Mouse (Mus musculus) neural tube, embryonic 14.5 days (tissue): ENCODE data around the gene St8sia1. TPM values are rescaled to one million over a fixed set of nuclear protein-coding genes. Genes with fewer than 3 reads are reported as not detected.

Experiments used
- ATAC-seq: fragments of 200-750 bp; cut with Nextera tagmentation; 2 replicates; pipeline ENCODE4 v1.8.0; 2017; ENCODE audit warnings: low read depth, mild to moderate bottlenecking, moderate TSS enrichment, moderate library complexity
- H3K27ac ChIP-seq: fragments of 300-500 bp; sonication (generic); 2 replicates; pipeline ENCODE4 v1.5.1; 2014; ENCODE audit warnings: low read depth, mild to moderate bottlenecking, control low read depth, low read length, moderate library complexity, mixed read lengths
- H3K27me3 ChIP-seq: fragments of 300-500 bp; sonication (generic); 2 replicates; pipeline ENCODE4 v1.6.1; 2014; ENCODE audit warnings: low read length; ENCODE audit not compliant: control insufficient read depth, insufficient read depth
- H3K36me3 ChIP-seq: fragments of 300-500 bp; sonication (generic); 2 replicates; pipeline ENCODE4 v1.6.1; 2014; ENCODE audit warnings: low read length, mixed read lengths; ENCODE audit not compliant: control insufficient read depth, insufficient read depth
- H3K4me1 ChIP-seq: fragments of 300-500 bp; sonication (generic); 2 replicates; pipeline ENCODE4 v1.6.1; 2014; ENCODE audit warnings: low read length; ENCODE audit not compliant: control insufficient read depth, insufficient read depth
- H3K4me2 ChIP-seq: fragments of 300-500 bp; sonication (generic); 2 replicates; pipeline ENCODE4 v1.6.1; 2014; ENCODE audit warnings: mild to moderate bottlenecking, low read depth, low read length, control low read depth
- H3K4me3 ChIP-seq: fragments of 300-500 bp; sonication (generic); 2 replicates; pipeline ENCODE4 v1.5.1; 2014; ENCODE audit warnings: low read depth, low read length, control low read depth, mixed read lengths
- H3K9ac ChIP-seq: fragments of 300-500 bp; sonication (generic); replicated peaks from 2 replicates; pipeline ENCODE4 v1.6.1; 2014; ENCODE audit warnings: low read depth, mild to moderate bottlenecking, control low read depth, low read length, mixed read lengths
- H3K9me3 ChIP-seq: fragments of 300-500 bp; sonication (generic); 2 replicates; pipeline ENCODE4 v1.6.1; 2016; ENCODE audit warnings: low read length; ENCODE audit not compliant: control insufficient read depth
- WGBS: fragments of 180-500 bp; shearing (Covaris S2); extraction: QIAGEN DNeasy Blood & Tissue Kit; methylation state at CpG from one replicate; pipeline ENCODE4 v1.1.7; 2014; 5-methylcytosine and 5-hydroxymethylcytosine counted together
- polyA plus RNA-seq: library from polyadenylated mRNA; unstranded; fragments of >200 nt; fragmentation: Nextera tagmentation; extraction: Ambion mirVana; gene quantifications from 2 replicates; pipeline ENCODE4 v1.2.1, GENCODE M21; 2014

The St8sia1 gene
- polyA plus RNA-seq, 1 experiment from 2014 or later, result 8.2 TPM

DNA sequence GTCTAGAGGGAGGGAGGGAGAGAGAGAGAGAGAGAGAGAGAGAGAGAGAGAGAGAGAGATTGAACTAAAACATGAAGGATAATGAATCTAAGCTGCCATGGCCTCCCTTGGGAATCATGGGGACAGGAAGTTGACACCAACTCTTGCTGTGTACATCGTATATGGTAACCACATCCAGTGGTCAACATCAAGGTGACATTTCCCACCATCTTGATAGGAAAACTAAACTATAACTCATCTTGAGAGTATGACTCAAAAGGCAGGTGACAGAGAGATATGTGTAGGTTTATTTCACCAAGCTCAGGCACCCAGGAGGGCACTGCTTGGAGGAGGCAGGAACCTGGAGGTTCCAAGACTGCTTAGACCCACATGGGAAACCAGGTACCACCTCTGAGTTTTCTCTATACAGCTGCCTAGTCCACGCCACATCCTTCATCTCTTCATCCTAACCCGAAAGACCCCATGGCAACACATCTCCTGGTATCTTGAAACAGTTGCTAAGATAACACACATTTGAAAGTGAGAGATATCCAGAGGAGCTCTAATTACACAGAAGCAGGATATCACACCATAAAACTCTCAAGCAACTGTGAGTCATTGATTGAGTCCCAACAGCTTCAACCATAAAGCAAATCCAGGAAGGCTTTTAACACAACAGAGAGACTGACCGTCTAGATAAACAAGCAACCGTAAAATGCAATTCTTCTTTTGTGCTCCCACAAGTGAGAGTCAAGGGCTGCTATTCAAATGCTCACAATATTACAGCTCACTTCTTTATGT, 141.1 kb downstream of the St8sia1 start:
- Histone ChIP-seq H3K4me2 (no peak overlapping the region), H3K36me3 (0 out of 2 replicates have a peak, but pooled peaks cover 3% of the 10 kb centered on the region), H3K4me3 (no peak overlapping the region), H3K27ac (no peak overlapping the region), H3K9me3 (no peaks in the 10 kb centered on the region), H3K27me3 (no peaks in the 10 kb centered on the region), H3K4me1 (no peaks in the 10 kb centered on the region), H3K9ac (no peak overlapping the region)
- ATAC-seq, result no peak
- WGBS, result 49% methylated on average over 5 of the region's 5 CpGs

DNA sequence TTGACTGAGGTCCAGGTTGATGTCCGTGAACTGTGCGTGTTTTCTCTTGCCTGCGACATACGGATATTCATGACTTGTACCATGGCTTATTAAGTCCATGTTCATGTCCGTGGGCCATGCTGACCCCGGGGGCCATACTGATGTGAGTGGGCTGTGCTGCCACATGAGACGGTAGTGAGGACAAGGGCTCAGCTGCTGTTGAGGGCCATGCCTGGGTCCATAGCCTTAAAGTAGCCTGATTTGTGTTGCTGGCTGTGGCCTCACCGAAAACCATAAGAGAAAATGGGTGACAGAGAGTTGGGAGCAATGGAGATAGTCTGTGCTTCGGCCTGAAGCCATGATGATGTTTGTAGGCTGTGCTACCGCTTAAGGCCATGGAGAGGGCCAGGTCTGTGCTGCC, 145.9 kb downstream of the St8sia1 start:
- Histone ChIP-seq H3K4me3 (no peak overlapping the region), H3K27me3 (no peaks in the 10 kb centered on the region), H3K9ac (no peak overlapping the region), H3K4me2 (no peak overlapping the region), H3K4me1 (no peaks in the 10 kb centered on the region), H3K9me3 (no peaks in the 10 kb centered on the region), H3K36me3 (no peaks in the 10 kb centered on the region), H3K27ac (no peak overlapping the region)
- no peak for ATAC-seq
- 97% methylated on average over 10 of the region's 10 CpGs for WGBS

DNA sequence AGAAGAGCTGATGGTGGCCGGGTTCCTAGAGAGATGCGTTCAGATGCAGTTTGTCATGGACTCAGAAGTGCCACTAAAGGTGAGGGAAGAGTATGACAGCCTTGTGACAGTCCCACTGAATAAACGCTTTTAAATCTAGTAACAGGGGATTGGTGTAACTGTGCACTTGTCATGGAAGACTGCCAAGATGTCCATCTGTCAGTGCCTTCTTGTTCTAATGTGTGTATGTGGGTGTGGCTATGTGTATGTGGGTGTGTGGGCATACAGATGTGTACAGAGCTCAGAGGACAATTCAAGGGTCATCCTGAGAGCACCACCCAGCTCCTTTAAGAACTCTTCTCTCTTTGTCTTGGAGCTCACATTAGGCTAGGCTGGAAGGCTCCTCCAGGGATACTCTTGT, 148.7 kb downstream of the St8sia1 start:
- H3K4me3 ChIP-seq, result no peak overlapping the region
- H3K9ac ChIP-seq, result no peak overlapping the region
- WGBS, result 76% methylated on average over 3 of the region's 3 CpGs
- no peak overlapping the region for H3K27ac ChIP-seq
- H3K4me1 ChIP-seq, result no peaks in the 10 kb centered on the region
- no peak overlapping the region for H3K4me2 ChIP-seq
- no peaks in the 10 kb centered on the region for H3K36me3 ChIP-seq
- no peaks in the 10 kb centered on the region for H3K9me3 ChIP-seq
- peak; percentile 18; the same call in 1 of the 2 replicates for ATAC-seq
- no peaks in the 10 kb centered on the region for H3K27me3 ChIP-seq

DNA sequence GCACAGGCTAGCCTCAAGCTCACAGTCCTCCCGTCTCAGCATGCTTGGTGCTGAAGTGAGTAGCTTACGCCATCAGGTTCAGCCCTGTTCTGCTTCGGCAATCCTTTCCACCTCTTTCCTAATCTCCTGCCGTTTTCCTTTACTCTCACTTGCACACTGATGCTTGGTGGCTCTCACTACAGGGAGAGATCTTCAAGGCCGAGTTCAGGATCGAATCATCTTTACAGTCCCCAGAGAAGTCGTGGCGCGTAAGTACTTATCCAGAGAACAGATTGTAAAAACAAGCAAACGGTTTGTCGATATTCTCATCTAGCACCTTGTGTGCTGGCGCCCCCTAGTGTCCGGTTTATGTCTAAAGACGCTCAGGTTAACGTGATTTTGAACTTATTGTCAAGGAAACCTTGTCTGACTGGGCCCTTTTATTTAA, 149.7 kb downstream of the St8sia1 start:
- Histone ChIP-seq H3K4me2 (peak overlapping the region; percentile 42), H3K9me3 (no peaks in the 10 kb centered on the region), H3K27ac (no peak overlapping the region), H3K36me3 (no peaks in the 10 kb centered on the region), H3K4me3 (0 out of 2 replicates have a peak overlapping the region, but pooled peaks have one; percentile 1), H3K4me1 (no peaks in the 10 kb centered on the region), H3K27me3 (no peaks in the 10 kb centered on the region), H3K9ac (no peak overlapping the region)
- WGBS, result 5% methylated on average over 15 of the region's 15 CpGs
- ATAC-seq, result peak; percentile 47; the same call in 1 of the 2 replicates

DNA sequence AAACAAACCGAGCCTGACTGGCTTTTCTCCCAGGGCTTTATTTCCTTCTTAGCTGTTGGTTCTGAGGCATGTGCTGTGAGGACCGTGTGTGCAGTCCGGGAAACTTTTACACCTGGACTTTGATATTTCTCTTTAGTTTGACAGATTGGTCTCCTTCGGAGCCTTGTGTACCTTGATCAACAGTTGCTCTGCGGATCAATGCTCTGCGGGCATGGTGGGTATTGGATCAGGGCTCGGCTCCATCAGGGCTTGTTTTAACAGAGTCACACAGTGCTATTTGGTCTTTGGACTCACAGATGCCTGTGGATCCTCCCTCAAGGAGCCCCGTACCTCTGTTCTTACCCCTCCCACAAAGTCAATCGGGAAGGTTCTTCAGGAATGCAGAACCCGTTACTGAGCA, 150.2 kb downstream of the St8sia1 start:
- Histone ChIP-seq H3K9ac (no peak overlapping the region), H3K4me2 (no peak overlapping the region)
- peak; percentile 49 for ATAC-seq

DNA sequence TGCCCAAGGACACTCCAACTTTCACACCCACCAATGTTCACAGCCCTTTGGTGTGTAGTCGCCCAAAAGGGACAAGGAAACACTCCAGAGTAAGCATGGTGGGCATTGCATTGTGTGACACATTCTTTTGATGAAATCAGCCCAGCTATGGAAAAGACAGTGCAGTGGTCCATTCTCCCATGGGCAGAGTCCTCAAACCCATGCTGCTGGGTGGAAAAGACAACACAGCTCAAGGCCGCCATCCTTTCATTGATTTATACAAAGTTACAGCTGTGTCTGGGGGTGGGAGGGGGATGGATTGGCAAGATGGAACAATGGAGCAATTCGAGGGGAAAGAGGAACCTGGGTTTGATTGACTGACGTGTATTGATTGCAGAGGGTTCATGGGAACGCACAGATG, 151.3 kb downstream of the St8sia1 start:
- Histone ChIP-seq H3K27me3 (no peaks in the 10 kb centered on the region), H3K36me3 (no peaks in the 10 kb centered on the region), H3K9ac (no peak overlapping the region), H3K4me3 (no peak overlapping the region), H3K9me3 (no peaks in the 10 kb centered on the region), H3K4me2 (no peak overlapping the region), H3K4me1 (no peaks in the 10 kb centered on the region), H3K27ac (no peak overlapping the region)
- 55% methylated on average over 5 of the region's 5 CpGs for whole genome bisulfite sequencing
- ATAC-seq, result no peak

More for the DNA sequence above, 150.2 kb downstream of the St8sia1 start:
- 64% methylated on average over 10 of the region's 10 CpGs for WGBS
- Histone ChIP-seq H3K4me1 (no peaks in the 10 kb centered on the region), H3K36me3 (no peaks in the 10 kb centered on the region), H3K27ac (no peak overlapping the region), H3K27me3 (no peaks in the 10 kb centered on the region), H3K9me3 (no peaks in the 10 kb centered on the region), H3K4me3 (no peak overlapping the region)

DNA sequence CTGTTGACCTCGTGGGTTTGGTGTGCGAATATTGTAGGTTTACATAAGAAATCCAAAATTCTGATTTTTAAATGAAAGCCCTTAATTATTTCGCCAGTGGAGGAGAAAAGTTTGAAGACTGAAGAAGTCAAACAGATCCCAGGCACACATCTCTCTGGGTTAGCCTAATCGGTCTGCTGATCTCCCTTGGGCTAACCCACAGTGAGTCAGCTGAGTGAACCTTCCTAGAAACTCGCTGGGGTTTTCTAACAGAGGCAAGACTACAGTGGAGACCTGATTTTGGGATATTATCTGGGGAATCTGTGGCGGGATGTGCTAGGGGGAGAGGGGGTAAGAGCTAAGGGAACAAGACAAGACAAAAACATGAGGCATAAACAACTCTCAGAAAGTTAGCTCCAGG, 154.0 kb downstream of the St8sia1 start:
- H3K36me3 ChIP-seq, result no peaks in the 10 kb centered on the region
- no peak overlapping the region for H3K9ac ChIP-seq
- WGBS, result 78% methylated on average over 6 of the region's 6 CpGs
- no peaks in the 10 kb centered on the region for H3K9me3 ChIP-seq
- H3K4me1 ChIP-seq, result no peaks in the 10 kb centered on the region
- H3K4me3 ChIP-seq, result no peak overlapping the region
- H3K4me2 ChIP-seq, result no peak overlapping the region
- H3K27ac ChIP-seq, result no peak overlapping the region
- ATAC-seq, result no peak
- H3K27me3 ChIP-seq, result no peaks in the 10 kb centered on the region

DNA sequence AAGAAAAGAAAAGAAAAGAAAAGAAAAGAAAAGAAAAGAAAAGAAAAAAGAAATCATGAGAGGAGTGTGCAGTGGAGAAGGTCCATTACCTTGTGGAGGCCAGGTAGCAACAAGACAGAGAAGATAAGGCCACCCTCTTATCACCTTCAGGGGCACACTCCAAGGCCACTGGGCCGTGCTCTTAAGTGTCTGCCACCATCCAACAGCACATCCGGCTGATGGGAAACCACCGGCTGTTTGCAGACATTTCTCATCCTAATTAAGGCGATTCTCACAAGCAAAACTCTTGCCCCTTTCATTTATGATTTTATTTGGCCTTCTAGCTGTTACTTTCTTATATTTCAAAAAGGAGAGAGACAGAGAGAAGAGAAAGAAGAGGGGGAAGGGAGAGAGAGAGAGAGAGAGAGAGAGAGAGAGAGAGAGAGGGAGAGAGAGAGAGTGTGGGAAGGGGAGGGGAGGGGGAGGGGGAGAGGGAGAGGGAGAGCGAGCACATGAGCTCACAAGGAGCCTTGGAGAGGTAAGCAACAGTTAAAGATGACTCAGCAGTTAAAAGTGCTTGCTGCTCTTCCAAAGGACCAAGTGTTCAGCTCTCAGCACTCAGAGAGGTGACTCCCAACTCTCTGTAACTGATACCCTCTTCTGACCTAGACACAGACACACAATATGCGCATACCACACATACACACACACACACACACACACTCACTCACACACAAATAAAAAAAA, 154.7 kb downstream of the St8sia1 start:
- no peak overlapping the region for H3K4me2 ChIP-seq
- ATAC-seq, result no peak
- no peaks in the 10 kb centered on the region for H3K36me3 ChIP-seq
- H3K27ac ChIP-seq, result no peak overlapping the region
- no peaks in the 10 kb centered on the region for H3K4me1 ChIP-seq
- no peak overlapping the region for H3K4me3 ChIP-seq
- H3K27me3 ChIP-seq, result no peaks in the 10 kb centered on the region
- H3K9me3 ChIP-seq, result no peaks in the 10 kb centered on the region
- WGBS, result 46% methylated on average over 6 of the region's 6 CpGs
- H3K9ac ChIP-seq, result no peak overlapping the region

DNA sequence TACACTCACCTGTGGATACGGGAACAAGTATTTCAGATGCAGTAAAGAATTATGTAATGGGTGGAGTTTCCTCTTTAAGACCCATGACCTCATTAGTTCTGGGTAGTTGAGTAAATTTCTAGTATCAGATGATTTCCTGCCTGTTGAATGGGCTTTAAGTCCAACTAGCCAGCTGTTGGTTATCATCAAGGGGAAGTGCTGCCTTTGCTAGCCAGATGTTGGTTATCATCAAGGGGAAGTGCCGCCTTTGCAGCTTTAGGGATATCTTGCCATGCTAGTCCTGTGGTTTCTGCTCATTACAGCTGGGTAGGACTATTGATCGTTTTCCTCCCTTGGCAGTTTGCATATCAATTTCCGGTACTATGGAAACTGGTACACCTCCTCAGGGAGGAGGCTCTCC, 157.9 kb downstream of the St8sia1 start:
- no peak for ATAC-seq
- Histone ChIP-seq H3K4me3 (no peak overlapping the region), H3K4me2 (no peak overlapping the region), H3K27ac (no peak overlapping the region), H3K27me3 (no peaks in the 10 kb centered on the region), H3K9ac (no peak overlapping the region), H3K4me1 (no peaks in the 10 kb centered on the region), H3K9me3 (no peaks in the 10 kb centered on the region), H3K36me3 (no peaks in the 10 kb centered on the region)
- 83% methylated on average over 4 of the region's 4 CpGs for WGBS
